Mouse (Mus musculus) liver, embryonic 13.5 days (tissue): ENCODE results near the gene Trmt2b. TPM values are rescaled to one million over a fixed set of nuclear protein-coding genes. Genes with fewer than 3 reads are reported as not detected.
"Not testable (repeated sequence)": the region's sequence is repeated elsewhere in the genome, so short reads cannot be mapped to it uniquely, and the experiment has no call there.

Experiments used
- ATAC-seq: fragments of 200-750 bp; cut with Nextera tagmentation; 2 replicates; pipeline ENCODE4 v1.8.0; 2017; ENCODE audit warnings: low read depth, mild to moderate bottlenecking, moderate number of reproducible peaks, moderate library complexity
- DNase-seq: peaks from one replicate; pipeline ENCODE4 v3.0.0; 2022
- H3K27ac ChIP-seq: fragments of 300-500 bp; sonication (generic); 2 replicates; pipeline ENCODE4 v1.5.1; 2015; ENCODE audit warnings: moderate library complexity, mild to moderate bottlenecking, inconsistent platforms
- H3K27me3 ChIP-seq: fragments of 300-500 bp; sonication (generic); 2 replicates; pipeline ENCODE4 v1.6.1; 2015; ENCODE audit warnings: mild to moderate bottlenecking, inconsistent platforms
- H3K36me3 ChIP-seq: fragments of 300-500 bp; sonication (generic); 2 replicates; pipeline ENCODE4 v1.6.1; 2015; ENCODE audit warnings: mild to moderate bottlenecking, inconsistent platforms
- H3K4me1 ChIP-seq: fragments of 300-500 bp; sonication (generic); replicated peaks from 2 replicates; pipeline ENCODE4 v1.6.1; 2015; ENCODE audit warnings: inconsistent platforms
- H3K4me2 ChIP-seq: fragments of 300-500 bp; sonication (generic); 2 replicates; pipeline ENCODE4 v1.6.1; 2015; ENCODE audit warnings: inconsistent platforms, mild to moderate bottlenecking, moderate library complexity
- H3K4me3 ChIP-seq: fragments of 300-500 bp; sonication (generic); replicated peaks from 2 replicates; pipeline ENCODE4 v1.5.1; 2015; ENCODE audit warnings: mild to moderate bottlenecking, inconsistent platforms
- H3K9ac ChIP-seq: fragments of 300-500 bp; sonication (generic); 2 replicates; pipeline ENCODE4 v1.6.1; 2015; ENCODE audit warnings: mild to moderate bottlenecking, inconsistent platforms
- H3K9me3 ChIP-seq: fragments of 300-500 bp; sonication (generic); replicated peaks from 2 replicates; pipeline ENCODE4 v1.6.1; 2016; ENCODE audit warnings: inconsistent platforms
- WGBS: fragments of 180-500 bp; shearing (Covaris S2); methylation state at CpG from one replicate; pipeline ENCODE4 v1.1.7; 2015; ENCODE audit not compliant: insufficient replicate concordance; 5-methylcytosine and 5-hydroxymethylcytosine counted together
- polyA plus RNA-seq: library from polyadenylated mRNA; unstranded; fragments of >200 nt; fragmentation: Nextera tagmentation; extraction: Ambion mirVana; gene quantifications from 2 replicates; pipeline ENCODE4 v1.2.1, GENCODE M21; 2015

The Trmt2b gene
- polyA plus RNA-seq, 1 experiment from 2014 or later, result 8.7 TPM

DNA sequence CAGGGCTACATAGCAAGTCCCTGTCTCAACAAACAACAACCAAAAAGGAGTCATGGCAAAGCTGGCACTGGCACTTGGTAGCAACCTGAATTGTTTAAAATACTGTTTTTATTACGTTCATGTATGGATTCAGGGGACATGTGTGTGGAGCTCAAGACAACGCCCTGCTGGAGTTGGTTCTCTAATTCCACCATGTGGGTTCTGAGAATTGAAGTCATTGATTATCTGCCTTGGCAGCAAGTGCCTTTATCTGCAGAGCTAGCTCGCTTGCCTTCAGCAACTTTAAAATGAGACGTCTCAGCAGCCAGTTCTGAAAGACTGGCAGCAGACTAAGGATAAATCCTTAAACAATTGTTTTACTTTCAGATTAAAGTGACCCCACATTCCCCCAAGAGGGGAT is 58.6 kb downstream of the Trmt2b start:
- 37% methylated on average over 4 of the region's 4 CpGs for WGBS
- ATAC-seq, result peak; percentile 88

DNA sequence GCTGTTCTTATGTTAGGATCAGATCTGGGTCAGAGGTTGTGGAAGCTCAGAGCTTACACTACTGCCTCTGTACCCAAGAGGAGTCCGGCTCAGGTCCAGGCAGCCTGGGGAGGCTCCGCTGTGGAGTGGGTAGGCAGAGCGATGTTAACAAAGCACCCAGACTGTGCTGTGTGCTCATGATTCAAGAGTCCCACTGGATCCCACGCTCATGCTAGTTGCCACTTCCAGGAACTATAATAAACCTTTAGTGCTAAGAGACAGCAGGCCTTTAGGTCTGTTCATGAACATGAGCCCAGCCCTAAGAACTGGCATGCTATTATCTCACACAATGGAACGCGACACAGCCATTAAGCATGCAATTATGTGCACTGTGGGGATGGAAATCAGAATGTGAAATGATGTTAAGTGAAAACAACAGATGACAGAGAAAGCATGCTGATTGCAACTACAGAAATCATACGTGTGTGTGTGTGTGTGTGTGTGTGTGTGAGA is 65.6 kb downstream of the Trmt2b start:
- ATAC-seq (no peak), DNase-seq (no peak)
- no peak overlapping the region for H3K4me2 ChIP-seq
- no peak overlapping the region for H3K9ac ChIP-seq
- H3K4me3 ChIP-seq, result no peak overlapping the region
- H3K9me3 ChIP-seq, result no peaks in the 10 kb centered on the region
- no peaks in the 10 kb centered on the region for H3K27me3 ChIP-seq
- 76% methylated on average over 7 of the region's 7 CpGs for WGBS
- peaks cover 6% of the 10 kb centered on the region for H3K4me1 ChIP-seq
- H3K27ac ChIP-seq, result no peak overlapping the region
- no peaks in the 10 kb centered on the region for H3K36me3 ChIP-seq

More for the DNA sequence above, 58.6 kb downstream of the Trmt2b start:
- Histone ChIP-seq H3K9ac (no peak overlapping the region), H3K4me1 (peaks cover 16% of the 10 kb centered on the region), H3K27ac (peak overlapping the region; percentile 48), H3K4me3 (no peak overlapping the region), H3K9me3 (no peaks in the 10 kb centered on the region), H3K4me2 (no peak overlapping the region), H3K36me3 (no peaks in the 10 kb centered on the region), H3K27me3 (no peaks in the 10 kb centered on the region)
- peak; percentile 7 for DNase-seq

DNA sequence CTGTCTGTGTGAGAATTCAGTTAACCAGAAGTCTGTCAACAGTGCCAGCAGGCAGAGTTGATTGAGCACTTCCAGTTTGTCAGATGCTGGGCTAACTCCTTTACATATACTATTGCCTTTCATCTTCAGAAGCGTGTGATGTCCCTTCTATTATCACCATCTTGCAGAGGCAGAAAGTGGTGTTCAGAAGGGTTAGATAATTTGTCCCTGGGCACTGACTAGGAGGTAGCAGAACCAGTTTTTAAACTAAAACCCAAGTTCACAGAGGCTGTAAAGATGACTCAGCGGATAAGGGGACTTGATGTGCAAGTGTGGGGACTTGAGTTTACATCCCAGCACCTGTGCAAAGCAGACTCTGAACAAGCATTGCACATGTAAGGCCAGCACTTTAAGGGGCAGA is 68.3 kb downstream of the Trmt2b start:
- DNase-seq, result peak; percentile 9
- no peaks in the 10 kb centered on the region for H3K27me3 ChIP-seq
- H3K4me2 ChIP-seq, result no peak overlapping the region
- no peak overlapping the region for H3K4me3 ChIP-seq
- no peak overlapping the region for H3K9ac ChIP-seq
- WGBS, result 49% methylated on average over 2 of the region's 2 CpGs
- peak overlapping the region; percentile 27 for H3K27ac ChIP-seq
- ATAC-seq, result peak; percentile 94
- no peaks in the 10 kb centered on the region for H3K9me3 ChIP-seq
- no peaks in the 10 kb centered on the region for H3K36me3 ChIP-seq
- peaks cover 6% of the 10 kb centered on the region for H3K4me1 ChIP-seq

DNA sequence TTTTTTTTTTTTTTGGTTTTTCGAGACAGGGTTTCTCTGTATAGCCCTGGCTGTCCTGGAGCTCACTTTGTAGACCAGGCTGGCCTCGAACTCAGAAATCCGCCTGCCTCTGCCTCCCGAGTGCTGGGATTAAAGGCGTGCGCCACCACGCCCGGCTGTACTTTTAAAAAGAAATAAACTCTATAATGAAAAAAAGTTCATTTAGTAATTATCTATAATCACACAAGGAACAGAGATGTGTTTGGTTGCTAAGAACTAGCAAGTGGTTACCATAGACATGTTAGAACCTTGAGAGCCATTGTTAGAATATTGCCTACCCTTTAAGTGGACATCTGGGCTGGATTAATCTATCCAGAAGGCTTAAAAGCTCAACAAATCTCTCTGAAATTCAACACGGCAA is 89.6 kb downstream of the Trmt2b start, which contains the start of gene Arl13a:
Gene Arl13a, plus strand, starts transcription at position 301 of the 400 bp plus-strand sequence.
- not testable (repeated sequence) for H3K4me3 ChIP-seq, H3K27ac ChIP-seq, H3K9ac ChIP-seq, H3K4me2 ChIP-seq, H3K9me3 ChIP-seq, H3K4me1 ChIP-seq, H3K36me3 ChIP-seq, ATAC-seq, H3K27me3 ChIP-seq, DNase-seq
- WGBS, result 83% methylated on average over 9 of the region's 9 CpGs

DNA sequence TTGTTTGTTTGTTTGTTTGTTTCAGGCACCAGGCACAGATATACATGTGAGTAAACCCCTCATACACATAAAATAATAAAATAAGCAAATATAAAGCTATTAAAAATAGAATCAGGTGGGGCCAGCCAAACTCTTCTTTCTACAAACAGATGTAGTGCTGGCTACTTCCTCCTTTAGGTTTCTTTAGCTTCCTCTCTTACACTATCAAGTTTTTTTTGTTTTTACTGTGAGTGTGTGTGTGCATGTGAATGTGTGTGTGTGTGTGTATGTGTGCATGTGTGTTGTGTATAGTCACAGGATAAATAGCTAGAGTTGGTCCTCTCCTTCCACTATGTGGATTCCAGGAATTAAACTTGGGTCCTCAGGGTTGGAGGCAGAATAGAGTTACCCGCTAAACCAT is 102.1 kb downstream of the Trmt2b start:
- DNase-seq (no peak), ATAC-seq (no peak)
- no peaks in the 10 kb centered on the region for H3K4me1 ChIP-seq
- no peak overlapping the region for H3K27ac ChIP-seq
- H3K36me3 ChIP-seq, result no peaks in the 10 kb centered on the region
- 85% methylated on average over 1 of the region's 1 CpGs for WGBS
- H3K9ac ChIP-seq, result no peak overlapping the region
- no peaks in the 10 kb centered on the region for H3K9me3 ChIP-seq
- H3K4me2 ChIP-seq, result no peak overlapping the region
- no peaks in the 10 kb centered on the region for H3K27me3 ChIP-seq
- H3K4me3 ChIP-seq, result no peak overlapping the region

Other genes with a start within 250 kb of the Trmt2b start
- 25.3 and 32.1 TPM in 2 replicates for gene Cstf2, start 217.8 kb downstream of the Trmt2b start, polyA plus RNA-seq
- gene Xkrx, start 114.9 kb downstream of the Trmt2b start, polyA plus RNA-seq, result 0.09 TPM in 1 of 2 replicates, not detected in the other
- gene Arl13a, start 89.5 kb downstream of the Trmt2b start, polyA plus RNA-seq, result not detected in 2 replicates
- not detected in 2 replicates for gene Nox1, start 55.0 kb downstream of the Trmt2b start, polyA plus RNA-seq
- 0.47 and 1.0 TPM in 2 replicates for gene Tmem35a, start 18.2 kb upstream of the Trmt2b start, polyA plus RNA-seq
- 24.0 and 27.0 TPM in 2 replicates for gene Cenpi, start 31.1 kb upstream of the Trmt2b start, polyA plus RNA-seq
- gene Drp2, start 127.6 kb upstream of the Trmt2b start, polyA plus RNA-seq, result 0.07 and 0.20 TPM in 2 replicates
- gene Taf7l, start 199.5 kb upstream of the Trmt2b start, polyA plus RNA-seq, result not detected in 2 replicates